Mouse (Mus musculus): ENCODE results near the gene Nudt5. TPM values are rescaled to one million over a fixed set of nuclear protein-coding genes. Genes with fewer than 3 reads are reported as not detected.

Nudt5 gene
- total RNA-seq, 2 experiments from 2014 or later = 23.1 to 24.5 TPM

- no peak for DNase-seq (ENCODE audit: low spot score in 2 of 2)
Observed at GRCm38 (mm10) chr2:5862834-5863233, 18.0 kb downstream of the Nudt5 start, which contains the start of gene Gm13199. Gene Gm13199 (minus strand): TSS chr2:5862934.

DNA sequence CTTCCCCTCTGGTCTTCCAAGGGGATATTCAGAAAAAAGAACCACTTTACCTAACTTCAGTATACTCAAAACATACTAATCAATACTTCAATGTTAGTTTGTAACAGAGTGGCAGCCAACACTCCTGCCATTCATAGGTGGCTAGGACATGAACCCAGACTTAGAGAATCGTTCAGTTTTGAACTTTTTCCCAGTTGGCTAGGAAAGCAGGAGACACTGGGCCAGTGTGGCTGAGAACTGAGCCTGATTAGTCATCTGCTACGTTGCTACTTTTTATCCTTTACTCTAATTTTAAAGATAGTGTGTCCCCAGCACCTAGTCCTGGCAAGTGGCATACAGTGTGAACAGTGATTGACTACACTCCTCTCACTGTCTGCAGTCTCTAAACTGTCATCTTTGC lies 22.9 kb downstream of the Nudt5 start:
- DNase-seq (ENCODE audit: low spot score in 2 of 2) = no peak

GRCm38 (mm10) chr2:5869746-5870145 lies 24.9 kb downstream of the Nudt5 start:
- DNase-seq (ENCODE audit: low spot score in 2 of 2) = no peak

- no peak for DNase-seq (ENCODE audit: low spot score in 2 of 2)
Observed at GRCm38 (mm10) chr2:5877446-5877845, 32.6 kb downstream of the Nudt5 start.

- no peak for DNase-seq (ENCODE audit: low spot score in 2 of 2)
Observed at GRCm38 (mm10) chr2:5888865-5889264, 44.0 kb downstream of the Nudt5 start.

DNA sequence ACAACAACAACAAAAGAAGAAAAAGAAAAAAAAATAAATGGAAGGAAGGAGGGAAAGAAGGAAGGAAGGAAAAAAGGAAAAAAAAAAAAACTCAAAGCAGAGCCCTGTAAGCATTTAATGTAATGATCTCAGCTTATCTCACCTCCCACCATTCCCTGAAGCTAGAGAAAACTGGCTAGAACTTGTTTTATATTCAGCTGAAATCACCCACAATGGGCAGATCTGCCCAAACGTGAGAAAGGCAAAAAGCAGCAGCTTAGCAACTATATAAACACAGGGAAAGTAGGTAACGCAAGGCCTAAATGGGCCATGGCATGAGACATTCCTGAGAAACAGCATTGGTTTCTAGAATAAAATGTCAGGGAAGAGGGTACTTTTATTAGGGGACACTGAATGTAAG lies 44.6 kb downstream of the Nudt5 start:
- peak; percentile 12 to 30 for DNase-seq (ENCODE audit: low spot score in 2 of 2)

DNA sequence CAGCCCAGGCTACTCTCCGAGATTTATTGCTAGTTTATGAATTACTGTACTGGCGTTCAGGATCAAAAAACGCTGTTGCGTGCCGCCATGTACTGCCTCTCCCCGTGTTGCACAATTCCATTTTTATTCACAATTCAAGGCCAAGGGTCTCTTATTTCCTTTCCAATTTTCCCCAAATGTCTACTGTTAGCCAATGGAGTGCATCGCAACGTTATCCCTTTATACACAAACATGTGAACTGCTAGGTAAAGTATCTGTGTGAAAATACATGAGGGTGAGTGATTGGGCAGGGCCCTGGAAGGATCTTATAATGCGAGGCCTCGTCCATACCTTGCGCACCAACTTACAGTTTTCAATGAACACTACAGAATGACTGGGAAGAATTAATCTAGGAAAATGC lies 49.5 kb downstream of the Nudt5 start:
- DNase-seq (ENCODE audit: low spot score in 2 of 2) = no peak

- peak; percentile 99 to 100 for DNase-seq (ENCODE audit: low spot score in 2 of 2)
Observed at GRCm38 (mm10) chr2:5894843-5895570, 50.2 kb downstream of the Nudt5 start, which contains the start of gene Sec61a2. Gene Sec61a2 (minus strand): TSS chr2:5895432.

DNA sequence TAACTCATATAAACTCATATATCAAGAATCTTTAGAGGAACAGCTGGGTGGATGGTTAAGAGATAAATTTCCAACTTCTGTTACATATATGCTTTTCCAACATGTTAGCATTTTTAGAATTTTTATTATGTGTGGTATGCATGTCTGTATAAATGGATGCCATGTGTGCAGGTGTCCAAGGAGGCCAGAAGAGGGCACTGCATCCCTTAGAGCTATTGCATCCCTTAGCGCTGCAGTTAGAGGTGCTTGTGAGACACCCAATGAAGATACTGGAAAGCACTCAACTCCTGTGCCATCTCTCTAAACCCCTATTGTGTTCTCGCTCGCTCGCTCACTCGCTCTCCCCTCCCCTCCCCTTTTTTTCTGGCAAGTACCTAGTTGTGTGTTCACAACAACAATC lies 55.3 kb downstream of the Nudt5 start:
- DNase-seq (ENCODE audit: low spot score in 2 of 2) = no peak

GRCm38 (mm10) chr2:5906092-5906491 lies 61.3 kb downstream of the Nudt5 start:
- DNase-seq (ENCODE audit: low spot score in 2 of 2) = peak in 1 of 2 experiments; percentile 30

DNA sequence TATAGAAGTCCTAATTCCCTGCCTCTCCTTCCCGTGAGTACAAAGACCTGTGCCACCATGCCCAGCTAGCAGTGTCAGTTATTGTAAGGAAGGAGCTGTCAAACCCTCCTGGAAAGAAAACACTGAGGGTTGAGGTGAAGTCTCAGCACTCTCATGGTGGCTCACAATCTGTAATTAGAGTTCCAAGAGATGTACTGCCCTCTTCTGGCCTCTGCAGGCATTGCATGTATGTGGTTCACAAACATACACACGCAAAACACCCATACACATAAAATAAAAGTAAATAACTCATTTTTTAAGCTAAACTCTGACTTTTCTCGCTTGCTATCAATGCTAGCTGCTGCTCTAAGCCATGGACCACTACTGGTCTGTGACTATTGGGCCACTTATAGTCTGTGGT lies 61.8 kb downstream of the Nudt5 start:
- no peak for DNase-seq (ENCODE audit: low spot score in 2 of 2)

DNA sequence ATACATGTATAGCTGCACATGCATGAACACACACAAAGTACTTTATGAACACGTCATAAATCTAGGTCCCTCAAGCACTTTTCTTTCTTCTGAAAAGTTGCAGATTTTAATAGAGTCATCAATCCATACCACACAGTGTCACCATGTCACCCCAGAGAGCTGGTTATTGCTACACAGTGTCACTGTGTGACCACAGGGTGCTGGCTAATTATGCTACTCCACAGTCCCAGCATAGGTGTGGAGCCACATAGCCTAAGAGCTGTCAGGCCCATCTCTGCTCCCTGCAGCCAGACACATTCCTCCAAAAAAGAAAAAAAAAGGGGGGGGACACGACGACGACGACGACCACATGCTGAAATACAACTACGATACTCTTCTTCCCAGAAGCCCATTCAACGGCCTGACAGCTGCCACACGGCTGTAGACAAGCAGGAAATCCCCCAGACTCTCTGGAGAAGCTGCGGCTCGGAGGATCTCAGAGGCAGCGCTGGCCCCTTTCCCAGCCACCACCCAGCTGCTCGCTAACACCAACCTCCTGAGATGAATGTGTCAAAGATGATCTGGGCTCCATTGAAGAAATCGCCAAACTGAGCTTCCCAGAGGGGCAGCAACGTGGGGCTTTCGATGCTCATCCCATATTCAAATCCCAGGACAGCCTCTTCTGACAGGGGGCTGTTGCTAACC lies 66.6 kb downstream of the Nudt5 start:
- DNase-seq (ENCODE audit: low spot score in 2 of 2) = peak in 1 of 2 experiments; percentile 24

Other genes with a start within 250 kb of the Nudt5 start
- 100 to 1,000 TPM; 118 to 141 TPM for gene Camk1d, start 130.5 kb upstream of the Nudt5 start, total RNA-seq (2021)
- 100 to 1,000 TPM; 155 to 178 TPM for gene Cdc123, start 145 bp downstream of the Nudt5 start, total RNA-seq (2021)
- 1 to 10 TPM; 1.7 to 1.8 TPM for gene Gm13199, start 17.9 kb downstream of the Nudt5 start, total RNA-seq (2021)
- gene Sec61a2, start 50.4 kb downstream of the Nudt5 start, total RNA-seq (2021) = 10 to 100 TPM; 90.5 to 91.5 TPM
- 10 to 100 TPM in 1 of 2 experiments, 1 to 10 TPM in 1; 8.1 to 10.9 TPM for gene Dhtkd1, start 97.8 kb downstream of the Nudt5 start, total RNA-seq (2021)
- 10 to 100 TPM; 42.9 to 44.9 TPM for gene Upf2, start 106.5 kb downstream of the Nudt5 start, total RNA-seq (2021)

Data from left cerebral cortex, adult 18-20 months (tissue).